Mouse (Mus musculus) CH12.LX (cell line): ENCODE measurements around the gene Col6a2. TPM values are rescaled to one million over a fixed set of nuclear protein-coding genes. Genes with fewer than 3 reads are reported as not detected.

Experiments used
- DNase-seq: peaks from one replicate; pipeline ENCODE4 v3.0.0-alpha.2; 2013; ENCODE audit errors: extremely low read depth
- H3K27ac ChIP-seq: 2 replicates; pipeline ENCODE4 v1.5.1; 2012; ENCODE audit warnings: low read depth, mild to moderate bottlenecking, control low read depth, moderate library complexity; ENCODE audit not compliant: insufficient read depth
- H3K27me3 ChIP-seq: replicated peaks from 2 replicates; pipeline ENCODE3; 2012; ENCODE audit warnings: inconsistent platforms
- H3K36me3 ChIP-seq, 2 experiments: replicated peaks in 1 of 2; 2 replicates each; pipeline versions ENCODE3 to v1.6.1; 2012; ENCODE audit warnings: inconsistent platforms in 1 of 2, low read length in 1 of 2, mild to moderate bottlenecking in 1 of 2, mixed read lengths in 1 of 2, moderate library complexity in 1 of 2; ENCODE audit not compliant: control insufficient read depth in 1 of 2, insufficient read depth in 1 of 2
- H3K4me1 ChIP-seq, 2 experiments: 2 replicates each; pipeline ENCODE4 v1.6.1; 2012; ENCODE audit warnings: inconsistent platforms in 1 of 2, moderate library complexity in 1 of 2; ENCODE audit not compliant: insufficient read depth in 2 of 2, control insufficient read depth in 1 of 2
- H3K4me2 ChIP-seq: 2 replicates; pipeline ENCODE4 v1.6.1; 2012; ENCODE audit warnings: low read depth, mild to moderate bottlenecking, control low read depth; ENCODE audit not compliant: poor library complexity, insufficient read depth, severe bottlenecking
- H3K4me3 ChIP-seq, 3 experiments: fragments of 150-350 bp in 1 of 3; sonication (generic) in 1 of 3; replicated peaks in 1 of 3; 2 replicates each; pipeline versions ENCODE3 to v1.5.1; 2011 to 2012; ENCODE audit warnings: low read depth in 2 of 3, low read length in 2 of 3, mild to moderate bottlenecking in 2 of 3, moderate library complexity in 2 of 3, control low read depth in 1 of 3, improper control_type of control experiment in 1 of 3, inconsistent platforms in 1 of 3, mixed read lengths in 1 of 3; ENCODE audit not compliant: poor library complexity in 1 of 3
- H3K79me2 ChIP-seq: replicated peaks from 2 replicates; pipeline ENCODE4 v1.6.1; 2012; ENCODE audit warnings: mild to moderate bottlenecking, moderate library complexity; ENCODE audit not compliant: control insufficient read depth, poor library complexity, insufficient read depth, severe bottlenecking; ENCODE audit errors: extremely low read depth
- H3K9ac ChIP-seq: 2 replicates; pipeline ENCODE4 v1.6.1; 2012; ENCODE audit warnings: low read depth, mild to moderate bottlenecking, control low read depth, moderate library complexity; ENCODE audit not compliant: insufficient read depth
- H3K9me3 ChIP-seq: replicated peaks from 2 replicates; pipeline ENCODE3; 2012; ENCODE audit warnings: low read length, inconsistent platforms, mixed read lengths
- CHD1 ChIP-seq: IDR thresholded peaks from 2 replicates; pipeline ENCODE4 v1.6.1; 2012; ENCODE audit warnings: low read depth, low read length, improper control_type of control experiment, inconsistent platforms
- CHD2 ChIP-seq: IDR thresholded peaks from 2 replicates; pipeline ENCODE4 v1.6.1; 2011; ENCODE audit warnings: low read length, improper control_type of control experiment
- E2F4 ChIP-seq: IDR thresholded peaks from 2 replicates; pipeline ENCODE4 v1.6.1; 2011; ENCODE audit warnings: low read depth, low read length, improper control_type of control experiment; ENCODE audit not compliant: insufficient replicate concordance
- ELF1 ChIP-seq: IDR thresholded peaks from 2 replicates; pipeline ENCODE4 v1.6.1; 2014; ENCODE audit warnings: low read depth, mild to moderate bottlenecking, inconsistent platforms, low read length, improper control_type of control experiment
- EP300 ChIP-seq: IDR thresholded peaks from 2 replicates; pipeline ENCODE4 v1.6.1; 2011; ENCODE audit warnings: low read length, improper control_type of control experiment
- ETS1 ChIP-seq: conservative IDR thresholded peaks from 2 replicates; pipeline ENCODE4 v1.6.1; 2012; ENCODE audit warnings: low read depth, mild to moderate bottlenecking, inconsistent platforms, low read length, improper control_type of control experiment, moderate library complexity
- IRF4 ChIP-seq: IDR thresholded peaks from 2 replicates; pipeline ENCODE4 v1.6.1; 2014; ENCODE audit warnings: low read depth, mild to moderate bottlenecking, inconsistent platforms, low read length, improper control_type of control experiment
- JUN ChIP-seq: IDR thresholded peaks from 2 replicates; pipeline ENCODE4 v1.6.1; 2011; ENCODE audit warnings: low read depth, mild to moderate bottlenecking, low read length, improper control_type of control experiment, moderate library complexity; ENCODE audit not compliant: insufficient read depth
- KAT2A ChIP-seq: IDR thresholded peaks from 2 replicates; pipeline ENCODE4 v1.6.1; 2012; ENCODE audit warnings: low read length, improper control_type of control experiment, inconsistent platforms; ENCODE audit not compliant: insufficient replicate concordance
- MAFK ChIP-seq: IDR thresholded peaks from 2 replicates; pipeline ENCODE4 v1.6.1; 2011; ENCODE audit warnings: low read length, improper control_type of control experiment; ENCODE audit not compliant: insufficient replicate concordance
- MAX ChIP-seq: IDR thresholded peaks from 2 replicates; pipeline ENCODE4 v1.6.1; 2011; ENCODE audit warnings: low read length, improper control_type of control experiment
- MEF2A ChIP-seq: IDR thresholded peaks from 2 replicates; pipeline ENCODE4 v1.6.1; 2014; ENCODE audit warnings: low read depth, mild to moderate bottlenecking, inconsistent platforms, low read length, improper control_type of control experiment, borderline replicate concordance
- MXI1 ChIP-seq: IDR thresholded peaks from 2 replicates; pipeline ENCODE4 v1.6.1; 2011; ENCODE audit warnings: mild to moderate bottlenecking, low read depth, low read length, improper control_type of control experiment
- MYC ChIP-seq: IDR thresholded peaks from 2 replicates; pipeline ENCODE4 v1.6.1; 2011; ENCODE audit warnings: low read depth, mild to moderate bottlenecking, improper control_type of control experiment, low read length
- NRF1 ChIP-seq: IDR thresholded peaks from 2 replicates; pipeline ENCODE4 v1.6.1; 2014; ENCODE audit warnings: low read depth, mild to moderate bottlenecking, inconsistent platforms, low read length, improper control_type of control experiment, moderate library complexity
- RAD21 ChIP-seq: IDR thresholded peaks from 2 replicates; pipeline ENCODE4 v1.6.1; 2011; ENCODE audit warnings: low read depth, mild to moderate bottlenecking, low read length, improper control_type of control experiment, moderate library complexity
- TCF12 ChIP-seq: IDR thresholded peaks from 2 replicates; pipeline ENCODE4 v1.6.1; 2014; ENCODE audit warnings: low read depth, mild to moderate bottlenecking, inconsistent platforms, low read length, improper control_type of control experiment
- USF1 ChIP-seq: IDR thresholded peaks from 2 replicates; pipeline ENCODE4 v1.6.1; 2014; ENCODE audit warnings: low read depth, mild to moderate bottlenecking, inconsistent platforms, low read length, improper control_type of control experiment
- ZC3H11A ChIP-seq: IDR thresholded peaks from 2 replicates; pipeline ENCODE4 v1.6.1; 2012; ENCODE audit warnings: low read depth, mild to moderate bottlenecking, inconsistent platforms, low read length, improper control_type of control experiment
- ZMIZ1 ChIP-seq: IDR thresholded peaks from 2 replicates; pipeline ENCODE4 v1.6.1; 2012; ENCODE audit warnings: low read depth, mild to moderate bottlenecking, inconsistent platforms, low read length, improper control_type of control experiment
- ZNF384 ChIP-seq: IDR thresholded peaks from 2 replicates; pipeline ENCODE4 v1.6.1; 2012; ENCODE audit warnings: low read depth, low read length, improper control_type of control experiment, inconsistent platforms
- dilution Hi-C: fragments of 300-500 bp; cut with MboI; formaldehyde crosslinking; loops from 2 replicates; pipeline ENCODE4 v1.14.3; 2020; ENCODE audit warnings: low sequenced_read_pairs; ENCODE audit not compliant: extremely low pct_unique_long_range_greater_than_20kb, extremely low pct_ligation_motif_present
- in situ Hi-C: fragments of 300-500 bp; cut with MboI; formaldehyde crosslinking; loops from 3 replicates; pipeline ENCODE4 v1.14.3; 2019; ENCODE audit warnings: low sequenced_read_pairs, low pct_ligation_motif_present, low pct_unique_long_range_greater_than_20kb, mixed read lengths
- polyA plus RNA-seq: library from polyadenylated mRNA; unstranded; fragments of >175 nt; gene quantifications from 2 replicates; pipeline ENCODE4 v1.2.1, GENCODE M21; 2012; ENCODE audit warnings: low read depth; ENCODE audit not compliant: insufficient read length
- total RNA-seq, 2 experiments: library from RNA; depleted of rRNA; stranded (reverse); fragments of 300-350 nt in 1 of 2; fragments of >200 nt in 1 of 2; gene quantifications; 2 replicates each; pipeline ENCODE4 v1.2.3; 2012 to 2014

Col6a2 gene
- total and polyA plus RNA-seq, 3 experiments, result not detected

DNA sequence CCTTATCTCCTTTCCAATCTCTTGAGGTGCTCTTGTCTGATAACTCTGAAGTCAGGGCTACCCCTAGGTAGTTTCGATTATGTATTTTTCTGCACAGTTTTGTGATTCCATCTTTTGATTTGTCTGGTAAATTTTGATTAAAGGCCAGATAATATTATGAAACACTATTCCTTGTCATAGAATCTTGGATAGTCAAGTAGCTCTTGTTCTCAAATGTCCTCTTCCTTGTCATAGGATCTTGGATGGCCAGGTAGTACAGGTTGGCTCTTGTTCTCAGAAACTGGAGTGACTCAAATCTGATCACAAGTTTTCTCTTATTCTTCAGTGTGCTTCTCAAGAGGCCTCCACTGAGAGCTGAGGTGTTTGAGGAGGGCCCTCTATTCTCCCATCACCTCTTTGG, 7.2 kb upstream of the Col6a2 start:
- Histone ChIP-seq H3K27me3 (peaks cover 82% of the 10 kb centered on the region), H3K36me3 (no peaks in the 10 kb centered on the region), H3K4me3 (no peak overlapping the region), H3K4me1 (peaks cover 0 to 4% of the 10 kb centered on the region in 2 experiments; a peak in 2 of 4 replicates), H3K27ac (no peak overlapping the region), H3K79me2 (no peaks in the 10 kb centered on the region), H3K4me2 (no peak overlapping the region), H3K9ac (no peak overlapping the region), H3K9me3 (no peaks in the 10 kb centered on the region)
- in situ Hi-C loops (no loop called here), dilution Hi-C loops (no loop called here)
- TF ChIP-seq MAFK (no peak), USF1 (no peak), ZNF384 (no peak), E2F4 (no peak), JUN (no peak), NRF1 (no peak), MYC (no peak), KAT2A (no peak), RAD21 (no peak), ZMIZ1 (no peak), MEF2A (no peak), EP300 (no peak), ELF1 (no peak), MAX (no peak), CHD2 (no peak), IRF4 (no peak), TCF12 (no peak), ETS1 (no peak), MXI1 (no peak), ZC3H11A (no peak)
- no peak for DNase-seq

GRCm38 (mm10) chr10:76627714-76628113, 4.3 kb upstream of the Col6a2 start:
- Histone ChIP-seq H3K4me3 (no peak overlapping the region), H3K36me3 (no peaks in the 10 kb centered on the region), H3K27ac (no peak overlapping the region), H3K9ac (no peak overlapping the region), H3K27me3 (peaks cover 79% of the 10 kb centered on the region), H3K4me2 (no peak overlapping the region), H3K9me3 (no peaks in the 10 kb centered on the region), H3K79me2 (no peaks in the 10 kb centered on the region), H3K4me1 (peaks cover 2 to 4% of the 10 kb centered on the region in 2 experiments; a peak in 3 of 4 replicates)
- no peak for DNase-seq
- dilution Hi-C loops (no loop called here), in situ Hi-C loops (no loop called here)
- TF ChIP-seq CHD2 (no peak), IRF4 (no peak), KAT2A (no peak), CHD1 (no peak), RAD21 (no peak)
